22 mouse cellular contexts compared by ENCODE assay signal in genomic region chr6:139852836-139853235, GRCm38 (mm10).
DNase-seq lines count a peak whose midpoint lies in the region; ATAC-seq lines count a peak whose summit lies in the region.
"Had no signal": no experiment of that assay in that cellular context is flagged by ENCODE, and none has a peak within 500 bp of the region (broad histone marks: within the 10 kb centered on the region; RNA-seq: fewer than 3 reads in every experiment).

No protein-coding gene starts in this region.

- ATAC-seq in intestine, embryonic 16.5 days: no peak
- ATAC-seq: liver, postnatal 0 days had no signal

- peak; percentile 16 for DNase-seq in adrenal gland, postnatal 14 days
- no peak for DNase-seq in adrenal gland, postnatal 4 days (ENCODE audit: low spot score in 2 of 2)
- peak; percentile 47 for DNase-seq in left cerebral cortex, postnatal 4 days
- DNase-seq in left cerebral cortex, adult 9 months (ENCODE audit: low spot score in 2 of 2): no peak
- DNase-seq in forelimb bud, embryonic 11.5 days (ENCODE audit: low read depth, low spot score): peak; percentile 23
- DNase-seq in layer of hippocampus, postnatal 14 days (ENCODE audit: low spot score in 2 of 2): peak; percentile 55 to 74
- DNase-seq in T-cell, adult 2 months (ENCODE audit: low spot score): no peak
- DNase-seq: cerebellum, adult 11 months; gastrocnemius, postnatal 36 days; heart, postnatal 14 days; kidney, adult 11 months; liver, postnatal 0 days; thymus, postnatal 25 days had no signal

- WGBS in intestine, embryonic 16.5 days: 86% methylated on average over 3 of the region's 3 CpGs

- no peaks in the 10 kb centered on the region for H3K36me3 ChIP-seq in intestine, embryonic 16.5 days (ENCODE audit: control insufficient read depth, insufficient read depth, low read length)
- H3K36me3 ChIP-seq: embryonic facial prominence, embryonic 12.5 days; heart, embryonic 10.5 days; hindbrain, embryonic 15.5 days; limb, embryonic 12.5 days; midbrain, embryonic 10.5 days; neural tube, embryonic 12.5 days had no signal

- intact Hi-C loops in left cerebral cortex, postnatal 4 days (cut with DNase I): no loop called here

- H3K9me3 ChIP-seq in intestine, embryonic 16.5 days (ENCODE audit: control insufficient read depth, low read length): no peaks in the 10 kb centered on the region
- H3K9me3 ChIP-seq: embryonic facial prominence, embryonic 12.5 days; heart, embryonic 10.5 days; hindbrain, embryonic 15.5 days; limb, embryonic 12.5 days; midbrain, embryonic 10.5 days; neural tube, embryonic 12.5 days had no signal

- no peak overlapping the region for H3K9ac ChIP-seq in intestine, embryonic 16.5 days (ENCODE audit: low read depth, low read length)
- H3K9ac ChIP-seq: embryonic facial prominence, embryonic 12.5 days; hindbrain, embryonic 15.5 days; limb, embryonic 12.5 days; liver, postnatal 0 days; neural tube, embryonic 12.5 days had no signal

- H3K4me3 ChIP-seq in intestine, embryonic 16.5 days (ENCODE audit: low read length): no peak overlapping the region
- H3K4me3 ChIP-seq: embryonic facial prominence, embryonic 12.5 days; heart, embryonic 10.5 days; hindbrain, embryonic 15.5 days; limb, embryonic 12.5 days; midbrain, embryonic 10.5 days; neural tube, embryonic 12.5 days had no signal

- H3K4me1 ChIP-seq in intestine, embryonic 16.5 days (ENCODE audit: control insufficient read depth, insufficient read depth, low read length): no peaks in the 10 kb centered on the region
- H3K4me1 ChIP-seq: embryonic facial prominence, embryonic 12.5 days; heart, embryonic 10.5 days; limb, embryonic 12.5 days; midbrain, embryonic 10.5 days; neural tube, embryonic 12.5 days had no signal

- H3K4me2 ChIP-seq in intestine, embryonic 16.5 days (ENCODE audit: low read depth, low read length): no peak overlapping the region
- H3K4me2 ChIP-seq: embryonic facial prominence, embryonic 12.5 days; hindbrain, embryonic 15.5 days; limb, embryonic 12.5 days; neural tube, embryonic 12.5 days had no signal

- no peak overlapping the region for H3K27ac ChIP-seq in intestine, embryonic 16.5 days (ENCODE audit: low read length)
- H3K27ac ChIP-seq: embryonic facial prominence, embryonic 12.5 days; heart, embryonic 10.5 days; hindbrain, embryonic 15.5 days; kidney, postnatal 0 days; limb, embryonic 12.5 days; midbrain, embryonic 10.5 days; neural tube, embryonic 12.5 days had no signal

- H3K27me3 ChIP-seq in intestine, embryonic 16.5 days (replicated peaks; ENCODE audit: control insufficient read depth, insufficient read depth, low read length): no peaks in the 10 kb centered on the region
- H3K27me3 ChIP-seq: CH12.LX; embryonic facial prominence, embryonic 12.5 days; hindbrain, embryonic 15.5 days; limb, embryonic 12.5 days; neural tube, embryonic 12.5 days had no signal

Comparison
In these comparisons a context has a peak if more than half of its experiments do, and no peak if none do; other contexts are left out.
1. DNase-seq: peak in adrenal gland, postnatal 14 days (single experiment), left cerebral cortex, postnatal 4 days (single experiment), forelimb bud, embryonic 11.5 days (single experiment) and layer of hippocampus, postnatal 14 days (2 of 2); none in adrenal gland, postnatal 4 days (0 of 2), left cerebral cortex, adult 9 months (0 of 2) and T-cell, adult 2 months (single experiment).